Mouse (Mus musculus): ENCODE data around the gene Ccdc12.

DNA sequence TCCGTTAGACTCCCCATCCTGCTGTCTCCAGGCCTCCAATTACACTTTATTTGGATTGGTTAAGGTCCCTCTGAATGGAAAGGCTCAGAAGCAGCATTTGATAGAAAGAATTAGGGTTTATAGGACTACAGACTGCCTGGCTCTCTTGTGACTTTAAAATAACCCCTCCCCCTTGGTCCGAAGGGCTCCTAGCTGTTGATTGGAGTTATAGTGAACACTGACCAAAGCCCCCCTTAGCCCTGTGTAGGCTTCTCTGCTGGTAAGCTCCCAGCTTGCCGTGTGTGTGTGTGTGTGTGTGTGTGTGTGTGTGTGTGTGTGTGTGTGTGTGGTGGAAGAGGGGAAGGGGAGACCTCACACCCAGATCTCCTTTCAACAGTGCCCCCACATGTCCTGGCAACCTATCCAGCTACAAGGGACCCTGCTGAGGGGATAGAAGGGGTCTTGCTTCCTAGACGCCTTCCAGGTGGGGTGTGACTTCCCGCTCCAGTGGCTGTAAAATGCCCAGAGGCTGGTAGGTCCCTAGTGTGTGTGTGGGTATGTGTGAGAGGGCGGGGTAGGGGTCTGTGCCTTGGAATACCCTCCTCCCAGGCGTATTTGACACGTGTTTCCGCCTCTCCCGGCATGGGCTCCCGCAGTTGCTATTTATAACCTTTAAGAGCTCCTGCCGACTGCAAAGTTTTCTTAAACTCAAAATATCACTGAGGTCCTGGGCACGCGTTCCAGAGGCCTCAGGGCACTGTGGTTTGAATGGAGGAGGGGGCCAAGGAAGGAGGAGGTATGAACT is 94.3 kb downstream of the Ccdc12 start:
- TF ChIP-seq GATA1 (IDR thresholded peaks at IDR 0.05; ENCODE audit: borderline replicate concordance, low read length): no peak
- TF ChIP-seq FLI1 (IDR thresholded peaks at IDR 0.05; ENCODE audit: low read length): no peak

All from megakaryocyte, embryonic 14.5 days (primary cell).